Mouse (Mus musculus) hindbrain, embryonic 14.5 days (tissue): ENCODE results near the gene Rassf8. TPM values are rescaled to one million over a fixed set of nuclear protein-coding genes. Genes with fewer than 3 reads are reported as not detected.

Source experiments
- ATAC-seq: fragments of 200-750 bp; cut with Nextera tagmentation; 2 replicates; pipeline ENCODE4 v1.8.0; 2017; ENCODE audit warnings: moderate number of reproducible peaks, mild to moderate bottlenecking, moderate TSS enrichment, moderate library complexity; ENCODE audit not compliant: low FRiP score
- DNase-seq: peaks from one replicate; pipeline ENCODE4 v3.0.0-alpha.2; 2015; ENCODE audit warnings: low spot score
- H3K27ac ChIP-seq: fragments of 300-500 bp; sonication (generic); 2 replicates; pipeline ENCODE4 v1.5.1; 2014; ENCODE audit warnings: mild to moderate bottlenecking, moderate library complexity
- H3K27me3 ChIP-seq: fragments of 300-500 bp; sonication (generic); 2 replicates; pipeline ENCODE4 v1.6.1; 2014; ENCODE audit warnings: mild to moderate bottlenecking, low read length, mixed read lengths; ENCODE audit not compliant: control insufficient read depth, insufficient read depth
- H3K36me3 ChIP-seq: fragments of 300-500 bp; sonication (generic); replicated peaks from 2 replicates; pipeline ENCODE4 v1.6.1; 2014; ENCODE audit not compliant: control insufficient read depth, insufficient read depth
- H3K4me1 ChIP-seq: fragments of 300-500 bp; sonication (generic); replicated peaks from 2 replicates; pipeline ENCODE4 v1.6.1; 2014; ENCODE audit warnings: antibody characterized with exemption, low read length, mixed read lengths; ENCODE audit not compliant: control insufficient read depth, insufficient read depth
- H3K4me2 ChIP-seq: fragments of 300-500 bp; sonication (generic); replicated peaks from 2 replicates; pipeline ENCODE4 v1.6.1; 2014; ENCODE audit warnings: mild to moderate bottlenecking, moderate library complexity
- H3K4me3 ChIP-seq: fragments of 300-500 bp; sonication (generic); replicated peaks from 2 replicates; pipeline ENCODE4 v1.5.1; 2014; ENCODE audit warnings: mild to moderate bottlenecking, low read length
- H3K9ac ChIP-seq: fragments of 300-500 bp; sonication (generic); 2 replicates; pipeline ENCODE4 v1.6.1; 2014
- H3K9me3 ChIP-seq: fragments of 300-500 bp; sonication (generic); 2 replicates; pipeline ENCODE4 v1.6.1; 2016; ENCODE audit warnings: low read length; ENCODE audit not compliant: control insufficient read depth
- WGBS: fragments of 180-500 bp; shearing (Covaris S2); extraction: QIAGEN DNeasy Blood & Tissue Kit; methylation state at CpG from one replicate; pipeline ENCODE4 v1.1.7; 2014; 5-methylcytosine and 5-hydroxymethylcytosine counted together
- polyA plus RNA-seq: library from polyadenylated mRNA; unstranded; fragments of >200 nt; fragmentation: Nextera tagmentation; extraction: Ambion mirVana; gene quantifications from 2 replicates; pipeline ENCODE4 v1.2.1, GENCODE M21; 2014

Gene Rassf8
- polyA plus RNA-seq, 1 experiment from 2014 or later = 5.0 TPM

DNA sequence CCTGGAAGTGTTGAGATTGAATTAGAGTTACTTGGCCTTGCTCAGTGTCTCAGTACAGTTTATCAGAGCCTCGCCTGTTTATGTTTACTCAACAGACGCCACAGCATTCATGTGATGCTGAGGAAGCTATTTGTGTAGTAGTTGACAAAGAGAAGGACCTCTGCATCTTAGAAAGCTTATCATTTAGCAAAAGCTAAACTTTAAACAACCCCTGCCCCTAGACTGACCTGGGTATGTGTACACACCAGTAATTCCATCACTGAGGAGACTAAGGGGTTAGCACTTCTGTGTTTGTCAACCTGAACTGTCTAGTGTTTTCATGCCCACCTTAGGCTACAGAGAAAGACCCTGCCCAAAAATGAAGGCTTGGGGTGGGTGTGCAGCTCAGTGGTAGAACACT lies 12.9 kb downstream of the Rassf8 start:
- Histone ChIP-seq H3K27me3 (no peaks in the 10 kb centered on the region), H3K9me3 (no peaks in the 10 kb centered on the region), H3K4me3 (no peak overlapping the region), H3K4me2 (no peak overlapping the region), H3K4me1 (no peaks in the 10 kb centered on the region), H3K9ac (no peak overlapping the region), H3K36me3 (no peaks in the 10 kb centered on the region), H3K27ac (no peak overlapping the region)
- ATAC-seq (no peak), DNase-seq (no peak)
- WGBS = 95% methylated on average over 2 of the region's 2 CpGs

DNA sequence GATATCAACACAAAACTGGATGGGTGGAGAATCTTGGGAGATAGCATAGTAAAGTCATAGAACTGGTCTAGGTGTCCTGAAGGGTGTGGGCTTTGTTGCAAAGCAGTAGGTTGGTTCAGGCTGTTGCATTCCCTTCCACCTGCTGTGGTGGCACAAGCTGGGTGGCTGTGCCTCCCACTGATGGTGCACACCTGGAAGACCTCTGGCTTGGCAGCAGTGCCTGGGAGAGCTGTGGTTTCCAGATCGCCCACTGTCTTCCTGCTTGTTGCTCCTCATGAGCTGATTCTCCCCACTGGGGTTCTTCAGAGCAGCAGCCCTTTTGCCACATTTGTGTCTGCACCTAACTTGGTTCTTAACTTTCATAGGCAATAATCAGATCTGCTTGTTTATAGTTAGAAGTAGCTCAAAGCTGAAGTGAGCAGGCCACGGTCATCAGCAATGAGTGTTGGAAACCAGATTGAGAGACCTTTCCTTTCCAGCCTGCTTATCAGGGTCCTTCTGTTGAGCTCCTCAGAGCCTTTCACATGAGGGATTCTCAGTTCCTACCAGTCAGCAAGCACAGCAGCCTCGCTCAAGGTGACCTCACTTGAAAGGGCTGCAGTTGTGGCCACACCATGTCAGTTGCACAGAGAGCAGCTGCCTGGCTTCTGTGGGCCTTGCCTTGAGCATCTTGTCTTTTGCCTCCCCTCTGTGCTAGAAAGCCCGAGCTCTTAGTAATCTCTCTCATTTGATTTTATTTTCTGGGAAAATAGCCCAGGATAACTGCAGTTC lies 13.9 kb downstream of the Rassf8 start:
- H3K27me3 ChIP-seq = no peaks in the 10 kb centered on the region
- no peak overlapping the region for H3K27ac ChIP-seq
- H3K9me3 ChIP-seq = no peaks in the 10 kb centered on the region
- no peak for DNase-seq
- H3K4me2 ChIP-seq = no peak overlapping the region
- WGBS = 86% methylated on average over 4 of the region's 4 CpGs
- no peak overlapping the region for H3K4me3 ChIP-seq
- H3K9ac ChIP-seq = no peak overlapping the region
- no peak for ATAC-seq
- no peaks in the 10 kb centered on the region for H3K36me3 ChIP-seq
- no peaks in the 10 kb centered on the region for H3K4me1 ChIP-seq

DNA sequence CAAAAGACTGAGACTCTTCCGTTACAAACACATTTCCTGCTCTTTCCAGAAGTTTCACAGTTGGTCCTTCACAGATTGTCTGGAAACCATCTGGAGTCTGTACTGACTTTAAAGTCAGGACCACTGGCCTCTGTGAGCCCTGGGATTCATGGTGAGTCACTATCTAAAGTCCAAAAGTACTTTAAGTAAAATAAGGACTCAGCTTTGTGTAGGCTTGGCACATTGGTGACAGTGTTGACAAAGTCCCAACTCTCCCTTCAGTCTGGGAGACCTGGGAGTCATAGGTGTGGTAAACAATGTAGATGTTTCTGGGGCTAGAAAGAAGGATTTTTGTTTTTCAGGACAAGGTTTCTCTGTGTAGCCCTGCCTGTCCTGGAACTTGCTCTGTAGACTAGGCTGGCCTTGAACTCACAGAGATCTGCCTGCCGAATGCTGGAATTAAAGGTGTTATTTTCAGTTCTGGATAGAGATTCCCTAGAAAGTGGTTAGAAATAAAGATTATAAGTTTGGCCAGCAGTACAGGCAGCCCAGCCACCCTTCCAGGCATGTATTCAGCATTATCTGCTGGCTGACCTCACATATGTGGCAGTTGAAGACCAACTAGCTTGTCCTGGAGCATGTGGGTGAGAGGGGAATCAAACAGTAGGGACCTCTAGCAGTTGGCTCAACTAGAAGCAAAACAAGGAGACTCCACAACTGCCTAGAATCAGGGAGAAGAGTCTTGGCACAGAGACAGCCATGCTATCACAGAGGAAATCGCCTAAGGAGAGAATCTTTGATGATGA lies 14.8 kb downstream of the Rassf8 start:
- no peak overlapping the region for H3K27ac ChIP-seq
- 90% methylated on average over 3 of the region's 3 CpGs for WGBS
- no peaks in the 10 kb centered on the region for H3K4me1 ChIP-seq
- H3K9ac ChIP-seq = no peak overlapping the region
- ATAC-seq (no peak), DNase-seq (no peak)
- H3K4me3 ChIP-seq = no peak overlapping the region
- no peaks in the 10 kb centered on the region for H3K9me3 ChIP-seq
- no peaks in the 10 kb centered on the region for H3K27me3 ChIP-seq
- no peak overlapping the region for H3K4me2 ChIP-seq
- no peaks in the 10 kb centered on the region for H3K36me3 ChIP-seq

DNA sequence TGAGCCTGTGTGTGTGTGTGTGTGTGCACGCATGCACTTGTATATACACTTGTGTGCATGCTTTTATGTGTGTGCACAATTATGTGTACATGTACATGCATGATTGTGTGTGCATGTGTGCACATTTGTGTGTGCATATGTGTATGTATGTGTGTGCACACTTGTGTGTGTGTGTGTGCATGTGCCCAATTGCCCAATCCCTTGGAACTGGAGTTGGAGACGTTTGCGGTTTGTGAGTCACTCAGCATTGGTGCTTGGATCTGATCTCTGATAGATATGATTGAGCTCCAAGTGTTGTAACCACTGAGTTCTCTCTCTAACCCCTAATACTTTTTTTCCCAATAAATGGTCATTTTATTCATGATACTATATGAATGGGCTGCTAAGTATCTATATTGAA lies 15.5 kb downstream of the Rassf8 start:
- Histone ChIP-seq H3K36me3 (no peaks in the 10 kb centered on the region), H3K9me3 (no peaks in the 10 kb centered on the region), H3K27ac (no peak overlapping the region), H3K4me3 (no peak overlapping the region), H3K4me1 (no peaks in the 10 kb centered on the region), H3K9ac (no peak overlapping the region), H3K27me3 (no peaks in the 10 kb centered on the region), H3K4me2 (no peak overlapping the region)
- 97% methylated on average over 3 of the region's 3 CpGs for WGBS
- DNase-seq (no peak), ATAC-seq (no peak)

- ATAC-seq (no peak), DNase-seq (no peak)
- Histone ChIP-seq H3K4me3 (no peak overlapping the region), H3K9ac (no peak overlapping the region), H3K27me3 (no peaks in the 10 kb centered on the region), H3K9me3 (no peaks in the 10 kb centered on the region), H3K4me1 (no peaks in the 10 kb centered on the region), H3K27ac (no peak overlapping the region), H3K4me2 (no peak overlapping the region), H3K36me3 (no peaks in the 10 kb centered on the region)
- WGBS = 90% methylated on average over 4 of the region's 4 CpGs
These were observed 16.5 kb downstream of the Rassf8 start for GRCm38 (mm10) chr6:145763051-145763450.

GRCm38 (mm10) chr6:145765011-145765410 lies 18.5 kb downstream of the Rassf8 start:
- DNase-seq (no peak), ATAC-seq (no peak)
- Histone ChIP-seq H3K9ac (no peak overlapping the region), H3K4me3 (no peak overlapping the region), H3K27ac (no peak overlapping the region), H3K4me2 (no peak overlapping the region), H3K4me1 (no peaks in the 10 kb centered on the region), H3K27me3 (no peaks in the 10 kb centered on the region), H3K9me3 (no peaks in the 10 kb centered on the region), H3K36me3 (no peaks in the 10 kb centered on the region)
- 76% methylated on average over 7 of the region's 7 CpGs for WGBS

GRCm38 (mm10) chr6:145766971-145767370 lies 20.4 kb downstream of the Rassf8 start:
- no peak overlapping the region for H3K27ac ChIP-seq
- ATAC-seq = no peak
- 88% methylated on average over 6 of the region's 6 CpGs for WGBS

DNA sequence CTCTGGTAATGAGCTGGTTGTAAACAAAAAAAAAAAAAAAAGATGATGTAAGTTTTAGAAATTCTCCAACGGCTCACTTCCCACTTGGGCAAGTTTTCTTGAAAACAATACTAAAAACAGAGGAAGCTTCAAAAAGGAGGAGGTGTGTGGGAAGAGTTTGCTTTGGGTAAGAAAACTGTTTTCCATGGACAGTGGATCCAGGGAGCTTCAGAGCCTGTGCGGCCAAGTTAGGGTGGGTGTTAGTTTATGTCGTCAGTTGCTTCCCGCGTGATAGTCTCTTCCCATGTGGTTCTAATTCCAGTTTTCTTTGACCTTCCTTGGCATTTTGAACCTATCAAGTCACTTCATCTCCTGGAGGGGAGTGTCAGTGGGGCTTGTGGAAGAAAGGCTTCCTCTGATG lies 21.1 kb downstream of the Rassf8 start:
- Histone ChIP-seq H3K9ac (no peak overlapping the region), H3K27ac (no peak overlapping the region), H3K27me3 (no peaks in the 10 kb centered on the region), H3K4me2 (no peak overlapping the region), H3K4me1 (no peaks in the 10 kb centered on the region), H3K4me3 (no peak overlapping the region), H3K9me3 (no peaks in the 10 kb centered on the region), H3K36me3 (no peaks in the 10 kb centered on the region)
- ATAC-seq = no peak
- DNase-seq = no peak
- 89% methylated on average over 5 of the region's 5 CpGs for WGBS

More at GRCm38 (mm10) chr6:145766971-145767370, 20.4 kb downstream of the Rassf8 start:
- DNase-seq = no peak
- Histone ChIP-seq H3K4me3 (no peak overlapping the region), H3K4me2 (no peak overlapping the region), H3K9me3 (no peaks in the 10 kb centered on the region), H3K4me1 (no peaks in the 10 kb centered on the region), H3K36me3 (no peaks in the 10 kb centered on the region), H3K9ac (no peak overlapping the region), H3K27me3 (no peaks in the 10 kb centered on the region)

GRCm38 (mm10) chr6:145768671-145769292 lies 22.2 kb downstream of the Rassf8 start:
- H3K9me3 ChIP-seq = no peaks in the 10 kb centered on the region
- H3K4me2 ChIP-seq = no peak overlapping the region
- H3K9ac ChIP-seq = no peak overlapping the region
- ATAC-seq (no peak), DNase-seq (no peak)
- H3K27me3 ChIP-seq = no peaks in the 10 kb centered on the region
- WGBS = 69% methylated on average over 10 of the region's 10 CpGs
- no peaks in the 10 kb centered on the region for H3K36me3 ChIP-seq
- no peak overlapping the region for H3K4me3 ChIP-seq
- no peaks in the 10 kb centered on the region for H3K4me1 ChIP-seq
- H3K27ac ChIP-seq = no peak overlapping the region
